Mouse (Mus musculus) liver, embryonic 14 days (tissue): ENCODE results near the gene Arnt2. TPM values are rescaled to one million over a fixed set of nuclear protein-coding genes. Genes with fewer than 3 reads are reported as not detected.

Experiments used
- polyA plus RNA-seq: library from polyadenylated mRNA; depleted of rRNA; stranded (reverse); fragments of >200 nt; gene quantifications from 2 replicates; pipeline ENCODE4 v1.2.3, GENCODE M21; 2012; rRNA removed

The Arnt2 gene
- polyA plus RNA-seq = 0.13 and 0.18 TPM in 2 replicates

GRCm38 (mm10) chr7:84409896-84410521 lies at the start of gene Arnt2:
Gene Arnt2 (minus strand): TSS chr7:84410176.

Other genes starting within 250 kb of the Arnt2 start
- 0.01 TPM in 1 of 2 replicates, not detected in the other for gene Gm2115, start 118.8 kb upstream of the Arnt2 start, polyA plus RNA-seq
- 21.4 and 25.6 TPM in 2 replicates for gene Fah, start 196.5 kb upstream of the Arnt2 start, polyA plus RNA-seq